Mouse (Mus musculus): Measurements from ENCODE around the gene Ren1.

DNA sequence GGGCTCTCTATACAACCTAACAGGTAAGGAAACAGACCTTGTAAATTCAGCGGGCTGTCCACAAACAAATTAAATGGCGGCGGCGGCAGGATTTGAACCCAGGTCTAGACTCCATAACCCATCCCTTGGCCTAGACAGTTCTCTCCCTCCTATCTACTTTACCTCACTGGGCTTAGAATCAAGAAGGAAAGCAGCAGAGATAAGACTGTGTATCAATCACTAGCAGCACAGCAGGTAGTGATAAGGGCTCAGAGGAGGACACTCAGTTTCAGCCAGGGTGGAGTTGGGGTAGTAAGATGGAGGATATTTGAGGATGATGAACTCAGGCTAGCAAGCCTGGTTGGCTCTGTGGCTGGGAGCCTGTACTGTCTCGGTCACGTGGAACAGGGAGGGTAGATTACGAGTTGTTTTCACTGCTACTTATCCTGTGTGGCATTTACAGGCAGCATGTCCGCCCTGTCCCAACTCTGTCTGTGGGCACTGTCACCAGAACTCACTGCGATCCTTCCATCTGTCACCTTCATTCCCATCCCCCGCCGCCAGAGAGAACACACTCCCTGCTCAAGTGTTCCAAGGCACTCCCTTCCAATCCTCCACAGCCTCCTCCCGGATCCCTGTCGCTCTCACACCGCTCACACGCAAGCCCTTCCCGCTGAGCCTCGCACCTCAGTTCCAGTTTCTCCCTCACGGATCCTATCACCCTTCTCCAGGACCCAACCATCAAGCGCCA lies 37.4 kb downstream of the Ren1 start:
- TF ChIP-seq POLR2A (IDR thresholded peaks at IDR 0.05; ENCODE audit: insufficient read depth, low read depth, low read length) (no peak), CTCF (IDR thresholded peaks at IDR 0.05; ENCODE audit: insufficient read depth, low read depth, low read length) (no peak)
